Mouse (Mus musculus): Measurements from ENCODE around the gene Dennd1b. TPM values are rescaled to one million over a fixed set of nuclear protein-coding genes. Genes with fewer than 3 reads are reported as not detected.
A peak's percentile ranks its signal among the peaks of the same experiment; 100 is the strongest.

The Dennd1b gene
- polyA plus RNA-seq, 1 experiment from 2014 or later: 12.6 TPM

DNA sequence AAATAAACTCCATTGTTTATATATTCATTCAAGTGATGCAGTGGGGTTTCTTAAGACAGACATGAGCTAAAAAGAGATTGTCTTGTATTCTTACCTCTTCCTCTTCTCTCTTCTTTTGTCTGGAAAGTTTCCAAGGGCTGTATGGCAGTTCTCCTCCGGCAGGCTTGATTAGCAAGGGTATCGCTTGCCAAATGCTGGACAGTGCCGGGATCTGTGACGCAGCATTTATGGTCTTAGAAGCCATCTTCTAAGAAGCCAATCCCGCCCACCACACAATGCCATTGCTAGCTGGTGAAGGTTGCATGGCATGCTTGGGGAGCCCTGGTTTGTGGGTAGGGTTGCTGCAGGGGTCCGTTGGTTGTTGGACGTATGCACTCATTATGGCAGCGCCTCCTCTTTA is 115.8 kb downstream of the Dennd1b start:
- H3K27me3 ChIP-seq (replicated peaks; ENCODE audit: insufficient read depth, low read length): no peaks in the 10 kb centered on the region
- no peak overlapping the region for H3K4me2 ChIP-seq (replicated peaks; ENCODE audit: low read depth, low read length)
- H3K9me3 ChIP-seq (ENCODE audit: low read length): no peaks in the 10 kb centered on the region

DNA sequence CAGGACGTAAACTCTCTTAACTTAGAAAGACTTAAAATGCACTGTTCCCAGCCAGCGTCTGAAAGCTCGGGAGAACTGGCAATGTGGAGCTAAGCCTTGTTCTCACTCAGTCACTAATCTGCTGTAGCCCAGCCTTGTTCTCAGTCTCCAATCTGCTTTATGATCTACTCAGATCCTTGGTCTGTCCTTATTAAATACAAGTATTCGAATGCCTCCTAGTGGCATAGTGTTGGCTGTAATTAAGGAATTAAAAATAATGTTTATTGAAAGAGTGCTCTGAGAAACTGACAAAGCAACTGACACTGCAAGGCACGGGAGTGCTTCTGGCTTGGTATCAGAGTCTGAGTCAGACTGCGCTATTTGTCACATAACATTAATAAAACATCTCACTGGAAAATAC is 116.3 kb downstream of the Dennd1b start:
- ATAC-seq: no peak
- TF ChIP-seq CTCF (IDR thresholded peaks at IDR 0.05) (peak; percentile 46), EP300 (IDR thresholded peaks at IDR 0.05) (no peak)
- peak; percentile 58 for DNase-seq (ENCODE audit: low spot score)
- H3K27me3 ChIP-seq (replicated peaks; ENCODE audit: insufficient read depth, low read length): no peaks in the 10 kb centered on the region
- no peak overlapping the region for H3K4me2 ChIP-seq (replicated peaks; ENCODE audit: low read depth, low read length)
- no peak overlapping the region for H3K27ac ChIP-seq (ENCODE audit: low read length)
- H3K36me3 ChIP-seq (ENCODE audit: insufficient read depth, low read length): no peaks in the 10 kb centered on the region
- no peak overlapping the region for H3K4me3 ChIP-seq (ENCODE audit: low read depth, low read length)
- no peaks in the 10 kb centered on the region for H3K4me1 ChIP-seq (ENCODE audit: insufficient read depth, low read depth, low read length)
- WGBS: 67% methylated on average over 6 of the region's 6 CpGs
- H3K9ac ChIP-seq (replicated peaks; ENCODE audit: low read depth): no peak overlapping the region
- no peaks in the 10 kb centered on the region for H3K9me3 ChIP-seq (ENCODE audit: low read length)

More for the DNA sequence above, 115.8 kb downstream of the Dennd1b start:
- Histone ChIP-seq H3K4me3 (ENCODE audit: low read depth, low read length) (no peak overlapping the region), H3K4me1 (ENCODE audit: insufficient read depth, low read depth, low read length) (no peaks in the 10 kb centered on the region), H3K9ac (replicated peaks; ENCODE audit: low read depth) (no peak overlapping the region), H3K36me3 (ENCODE audit: insufficient read depth, low read length) (no peaks in the 10 kb centered on the region), H3K27ac (ENCODE audit: low read length) (no peak overlapping the region)
- DNase-seq (ENCODE audit: low spot score): no peak
- no peak for ATAC-seq
- TF ChIP-seq CTCF (IDR thresholded peaks at IDR 0.05) (no peak), EP300 (IDR thresholded peaks at IDR 0.05) (no peak)
- WGBS: 55% methylated on average over 8 of the region's 8 CpGs

DNA sequence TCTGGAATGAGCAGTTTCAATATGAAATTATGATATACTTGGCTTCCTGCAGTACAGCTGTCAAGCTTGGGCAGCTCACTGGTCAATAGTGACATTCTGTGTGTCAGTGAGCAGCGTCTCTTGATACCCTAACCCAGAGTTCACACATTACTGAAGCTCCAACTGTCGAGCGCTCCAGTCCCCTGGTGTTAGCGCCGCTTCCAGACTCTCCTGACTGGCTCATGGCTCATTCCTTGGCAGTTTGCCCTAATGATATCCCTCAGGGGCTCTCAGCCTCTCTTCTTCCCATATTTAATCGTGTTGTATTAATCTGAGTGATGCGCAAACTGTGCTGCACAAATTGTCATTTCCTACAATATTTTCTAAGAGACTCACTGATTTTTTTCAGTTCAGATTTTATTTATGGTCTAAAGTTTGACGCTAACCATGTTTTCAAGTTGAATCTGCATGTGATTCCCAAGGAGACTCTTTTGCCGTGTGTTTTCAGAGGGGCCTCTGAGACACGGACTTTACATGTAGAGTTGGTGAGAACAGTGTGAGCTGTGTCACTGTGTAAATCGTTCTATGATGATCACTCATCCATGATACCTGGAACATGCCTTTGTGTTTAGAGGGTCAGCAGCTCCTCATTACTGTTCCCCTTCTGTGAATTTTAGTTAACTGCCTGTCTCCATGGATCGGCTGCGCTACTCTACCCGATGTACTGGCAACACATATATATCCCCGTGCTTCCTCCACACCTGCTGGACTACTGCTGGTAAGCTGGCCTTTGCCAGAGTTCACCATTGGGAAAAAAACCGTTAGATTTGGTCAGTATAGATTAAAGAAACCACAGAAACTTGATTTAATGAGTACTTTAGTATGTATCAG is 117.5 kb downstream of the Dennd1b start:
- 73% methylated on average over 16 of the region's 16 CpGs for WGBS
- ATAC-seq (no peak), DNase-seq (ENCODE audit: low spot score) (no peak)
- H3K36me3 ChIP-seq (ENCODE audit: insufficient read depth, low read length): no peaks in the 10 kb centered on the region
- H3K9me3 ChIP-seq (ENCODE audit: low read length): no peaks in the 10 kb centered on the region
- no peak for TF ChIP-seq EP300 (IDR thresholded peaks at IDR 0.05)
- no peak for TF ChIP-seq CTCF (IDR thresholded peaks at IDR 0.05)
- H3K27ac ChIP-seq (ENCODE audit: low read length): no peak overlapping the region
- H3K27me3 ChIP-seq (replicated peaks; ENCODE audit: insufficient read depth, low read length): no peaks in the 10 kb centered on the region
- no peaks in the 10 kb centered on the region for H3K4me1 ChIP-seq (ENCODE audit: insufficient read depth, low read depth, low read length)
- H3K9ac ChIP-seq (replicated peaks; ENCODE audit: low read depth): no peak overlapping the region
- H3K4me2 ChIP-seq (replicated peaks; ENCODE audit: low read depth, low read length): no peak overlapping the region
- no peak overlapping the region for H3K4me3 ChIP-seq (ENCODE audit: low read depth, low read length)

DNA sequence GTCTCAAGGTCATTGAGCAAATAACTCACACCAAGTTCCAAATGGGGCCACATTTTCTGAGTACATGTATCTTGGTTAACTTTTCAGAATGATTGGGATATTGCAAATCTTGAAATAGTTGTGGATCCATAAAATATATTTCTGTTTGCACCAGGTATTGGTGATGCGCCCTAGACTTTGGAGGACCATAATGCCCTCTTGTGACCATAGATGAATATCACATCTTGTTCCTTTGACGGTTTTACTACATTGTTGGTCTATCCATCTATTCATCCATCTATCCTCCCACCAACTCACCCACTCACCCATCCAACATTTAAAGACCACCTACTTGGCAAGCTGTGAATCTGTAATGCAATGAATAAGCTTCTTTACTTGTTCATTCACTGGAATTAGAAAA is 120.1 kb downstream of the Dennd1b start:
- WGBS: 61% methylated on average over 2 of the region's 2 CpGs
- Histone ChIP-seq H3K9ac (replicated peaks; ENCODE audit: low read depth) (no peak overlapping the region), H3K36me3 (ENCODE audit: insufficient read depth, low read length) (no peaks in the 10 kb centered on the region), H3K9me3 (ENCODE audit: low read length) (no peaks in the 10 kb centered on the region), H3K4me2 (replicated peaks; ENCODE audit: low read depth, low read length) (no peak overlapping the region), H3K27me3 (replicated peaks; ENCODE audit: insufficient read depth, low read length) (no peaks in the 10 kb centered on the region), H3K27ac (ENCODE audit: low read length) (no peak overlapping the region), H3K4me3 (ENCODE audit: low read depth, low read length) (no peak overlapping the region), H3K4me1 (ENCODE audit: insufficient read depth, low read depth, low read length) (no peaks in the 10 kb centered on the region)
- peak; percentile 12 for DNase-seq (ENCODE audit: low spot score)
- no peak for ATAC-seq
- peak; percentile 54 for TF ChIP-seq CTCF (IDR thresholded peaks at IDR 0.05)
- no peak for TF ChIP-seq EP300 (IDR thresholded peaks at IDR 0.05)

DNA sequence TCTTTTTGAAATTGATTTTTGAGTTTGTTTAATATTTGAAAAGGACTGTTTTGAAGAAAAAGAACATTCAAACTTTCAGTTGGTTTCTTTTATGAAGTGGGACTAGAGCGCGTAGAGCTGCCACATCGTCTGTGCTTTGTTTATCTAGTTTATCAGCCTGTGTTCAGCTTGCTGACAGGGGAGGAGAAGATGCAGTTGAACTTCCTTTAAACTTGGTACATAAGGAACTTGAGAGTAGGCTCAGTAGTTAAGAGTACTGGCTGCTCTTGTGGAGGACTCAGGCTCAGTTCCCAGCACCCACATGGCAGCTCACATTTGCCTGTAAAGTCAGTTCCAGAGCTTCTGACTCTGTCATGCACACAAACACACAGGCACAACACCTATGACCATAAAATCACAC is 124.3 kb downstream of the Dennd1b start:
- WGBS: 78% methylated on average over 3 of the region's 3 CpGs

DNA sequence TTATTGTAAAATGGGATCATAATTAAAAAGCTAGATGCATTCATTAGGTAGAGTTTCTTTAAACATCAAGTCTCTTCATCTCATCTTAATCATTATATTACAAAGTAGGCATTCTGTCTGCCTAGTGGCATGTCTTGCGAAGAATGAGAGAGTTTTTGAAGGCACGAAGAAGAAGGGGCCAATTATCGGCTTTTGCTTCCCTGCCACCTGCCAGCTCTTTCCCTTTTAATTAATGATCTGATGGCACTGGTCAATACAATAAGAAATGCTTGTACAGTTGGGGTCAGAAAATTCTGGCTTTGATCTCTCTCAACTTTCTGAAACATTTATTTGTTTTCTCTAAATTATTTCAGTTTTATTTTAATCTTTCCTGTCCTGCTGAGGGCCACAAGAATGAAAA is 127.5 kb downstream of the Dennd1b start:
- WGBS: 81% methylated on average over 3 of the region's 3 CpGs
- H3K4me2 ChIP-seq (replicated peaks; ENCODE audit: low read depth, low read length): no peak overlapping the region
- no peak overlapping the region for H3K9ac ChIP-seq (replicated peaks; ENCODE audit: low read depth)
- no peaks in the 10 kb centered on the region for H3K9me3 ChIP-seq (ENCODE audit: low read length)
- H3K4me1 ChIP-seq (ENCODE audit: insufficient read depth, low read depth, low read length): no peaks in the 10 kb centered on the region
- DNase-seq (ENCODE audit: low spot score): no peak
- no peaks in the 10 kb centered on the region for H3K36me3 ChIP-seq (ENCODE audit: insufficient read depth, low read length)
- H3K27ac ChIP-seq (ENCODE audit: low read length): no peak overlapping the region
- no peak for ATAC-seq
- no peak for TF ChIP-seq CTCF (IDR thresholded peaks at IDR 0.05)
- TF ChIP-seq EP300 (IDR thresholded peaks at IDR 0.05): no peak
- no peaks in the 10 kb centered on the region for H3K27me3 ChIP-seq (replicated peaks; ENCODE audit: insufficient read depth, low read length)
- H3K4me3 ChIP-seq (ENCODE audit: low read depth, low read length): no peak overlapping the region

More for the DNA sequence above, 124.3 kb downstream of the Dennd1b start:
- no peak overlapping the region for H3K4me2 ChIP-seq (replicated peaks; ENCODE audit: low read depth, low read length)
- no peak for ATAC-seq
- no peak overlapping the region for H3K9ac ChIP-seq (replicated peaks; ENCODE audit: low read depth)
- H3K36me3 ChIP-seq (ENCODE audit: insufficient read depth, low read length): no peaks in the 10 kb centered on the region
- H3K4me3 ChIP-seq (ENCODE audit: low read depth, low read length): no peak overlapping the region
- no peak overlapping the region for H3K27ac ChIP-seq (ENCODE audit: low read length)
- no peak for DNase-seq (ENCODE audit: low spot score)
- H3K9me3 ChIP-seq (ENCODE audit: low read length): no peaks in the 10 kb centered on the region
- H3K27me3 ChIP-seq (replicated peaks; ENCODE audit: insufficient read depth, low read length): no peaks in the 10 kb centered on the region
- no peaks in the 10 kb centered on the region for H3K4me1 ChIP-seq (ENCODE audit: insufficient read depth, low read depth, low read length)
- TF ChIP-seq EP300 (IDR thresholded peaks at IDR 0.05) (no peak), CTCF (IDR thresholded peaks at IDR 0.05) (no peak)
